Mouse (Mus musculus): Measurements from ENCODE around the gene H2-Ke6. TPM values are rescaled to one million over a fixed set of nuclear protein-coding genes. Genes with fewer than 3 reads are reported as not detected.
"Not testable (repeated sequence)": the region's sequence is repeated elsewhere in the genome, so short reads cannot be mapped to it uniquely, and the experiment has no call there.

The H2-Ke6 gene
- polyA plus RNA-seq, 1 experiment from 2014 or later: 49.3 TPM

- peaks cover 7% of the 10 kb centered on the region for H3K27me3 ChIP-seq
- TF ChIP-seq CTCF (IDR thresholded peaks at IDR 0.05): no peak
- ChIA-PET CTCF (interaction anchor here (1.1 kb wide), 1 partner anchor 8 kb away, joined by 4 read pairs; no protein-coding TSS in a partner anchor), POLR2A (no interaction called here)
- no peak for DNase-seq (ENCODE audit: low read depth, low spot score)
- ATAC-seq: no peak
- in situ Hi-C loops (cut with MboI; ENCODE audit: low pct_unique_long_range_greater_than_20kb): no loop called here
Observed at GRCm38 (mm10) chr17:33995651-33996050, 32.2 kb downstream of the H2-Ke6 start.

GRCm38 (mm10) chr17:33994959-33995358 is 32.9 kb downstream of the H2-Ke6 start:
- no peak for TF ChIP-seq CTCF (IDR thresholded peaks at IDR 0.05)
- H3K27me3 ChIP-seq: peaks cover 7% of the 10 kb centered on the region
- ATAC-seq (no peak), DNase-seq (ENCODE audit: low read depth, low spot score) (no peak)
- in situ Hi-C loops (cut with MboI; ENCODE audit: low pct_unique_long_range_greater_than_20kb): no loop called here
- CTCF ChIA-PET: interaction anchor here (1.1 to 3.8 kb wide), 2 partner anchors 9 to 12 kb away, joined by 4 to 23 read pairs; no protein-coding TSS in a partner anchor
- POLR2A ChIA-PET: no interaction called here

GRCm38 (mm10) chr17:33991788-33992664 is 35.8 kb downstream of the H2-Ke6 start:
- ChIA-PET CTCF (interaction anchor here (0.7 to 3.8 kb wide), 11 partner anchors 9 to 26 kb away, joined by 3 to 23 read pairs (median 5); no protein-coding TSS in a partner anchor), POLR2A (no interaction called here)
- peak; percentile 79 for TF ChIP-seq CTCF (IDR thresholded peaks at IDR 0.05)
- DNase-seq (ENCODE audit: low read depth, low spot score) (no peak), ATAC-seq (peak; percentile 71)
- in situ Hi-C loops (cut with MboI; ENCODE audit: low pct_unique_long_range_greater_than_20kb): no loop called here
- H3K27me3 ChIP-seq: peaks cover 22% of the 10 kb centered on the region

- POLR2A ChIA-PET; in situ Hi-C loops (cut with MboI; ENCODE audit: low pct_unique_long_range_greater_than_20kb); DNase-seq (ENCODE audit: low read depth, low spot score); ATAC-seq: not testable (repeated sequence)
- peak; percentile 79 for TF ChIP-seq CTCF (IDR thresholded peaks at IDR 0.05)
- CTCF ChIA-PET: interaction anchor here (0.9 to 6.2 kb wide), 5 partner anchors 10 to 23 kb away, joined by 3 to 37 read pairs (median 15); no protein-coding TSS in a partner anchor
- peaks cover 25% of the 10 kb centered on the region for H3K27me3 ChIP-seq
Observed at GRCm38 (mm10) chr17:33982136-33982535, 45.7 kb downstream of the H2-Ke6 start.

- in situ Hi-C loops (cut with MboI; ENCODE audit: low pct_unique_long_range_greater_than_20kb); POLR2A ChIA-PET; DNase-seq (ENCODE audit: low read depth, low spot score): not testable (repeated sequence)
- peaks cover 23% of the 10 kb centered on the region for H3K27me3 ChIP-seq
- CTCF ChIA-PET: interaction anchor here (1.1 to 6.2 kb wide), 5 partner anchors 9 to 12 kb away, joined by 3 to 37 read pairs (median 15); no protein-coding TSS in a partner anchor
- ATAC-seq: peak; percentile 65
Observed at GRCm38 (mm10) chr17:33981192-33981909, 46.5 kb downstream of the H2-Ke6 start.

- no peak for TF ChIP-seq CTCF (IDR thresholded peaks at IDR 0.05)
- ATAC-seq (no peak), DNase-seq (ENCODE audit: low read depth, low spot score) (no peak)
- POLR2A ChIA-PET: no interaction called here
- in situ Hi-C loops (cut with MboI; ENCODE audit: low pct_unique_long_range_greater_than_20kb): no loop called here
- CTCF ChIA-PET: interaction anchor here (1.1 to 6.2 kb wide), 3 partner anchors 8 to 12 kb away, joined by 3 to 37 read pairs (median 7); no protein-coding TSS in a partner anchor
- H3K27me3 ChIP-seq: peaks cover 18% of the 10 kb centered on the region
Observed at GRCm38 (mm10) chr17:33980181-33981035, 47.5 kb downstream of the H2-Ke6 start.

- no peak for TF ChIP-seq CTCF (IDR thresholded peaks at IDR 0.05)
- ChIA-PET POLR2A (no interaction called here), CTCF (interaction anchor here (1.8 to 6.2 kb wide), 2 partner anchors 10 to 13 kb away, joined by 7 to 37 read pairs; no protein-coding TSS in a partner anchor)
- no peak for ATAC-seq
- in situ Hi-C loops (cut with MboI; ENCODE audit: low pct_unique_long_range_greater_than_20kb): no loop called here
- peaks cover 18% of the 10 kb centered on the region for H3K27me3 ChIP-seq
- DNase-seq (ENCODE audit: low read depth, low spot score): no peak
Observed at GRCm38 (mm10) chr17:33979512-33980050, 48.3 kb downstream of the H2-Ke6 start.

- TF ChIP-seq CTCF (IDR thresholded peaks at IDR 0.05): no peak
- ChIA-PET CTCF (interaction anchor here (1.0 kb wide), 1 partner anchor 14 kb away, joined by 3 read pairs; no protein-coding TSS in a partner anchor), POLR2A (no interaction called here)
- ATAC-seq (peak; percentile 69), DNase-seq (ENCODE audit: low read depth, low spot score) (no peak)
- peaks cover 10% of the 10 kb centered on the region for H3K27me3 ChIP-seq
- in situ Hi-C loops (cut with MboI; ENCODE audit: low pct_unique_long_range_greater_than_20kb): no loop called here
Observed at GRCm38 (mm10) chr17:33978631-33979031, 49.2 kb downstream of the H2-Ke6 start.

- POLR2A ChIA-PET: no interaction called here
- DNase-seq (ENCODE audit: low read depth, low spot score) (no peak), ATAC-seq (no peak)
- in situ Hi-C loops (cut with MboI; ENCODE audit: low pct_unique_long_range_greater_than_20kb): no loop called here
- no peak for TF ChIP-seq CTCF (IDR thresholded peaks at IDR 0.05)
- CTCF ChIA-PET: interaction anchor here (1.0 kb wide), 1 partner anchor 14 kb away, joined by 3 read pairs; no protein-coding TSS in a partner anchor
- peaks cover 9% of the 10 kb centered on the region for H3K27me3 ChIP-seq
Observed at GRCm38 (mm10) chr17:33977861-33978557, 49.9 kb downstream of the H2-Ke6 start.

Other genes starting within 250 kb of the H2-Ke6 start
- gene Angptl4, start 246.2 kb downstream of the H2-Ke6 start, polyA plus RNA-seq (2021): 1.8 TPM
- gene Kank3, start 217.5 kb downstream of the H2-Ke6 start, polyA plus RNA-seq (2021): 4.1 TPM
- gene Rps28, start 203.5 kb downstream of the H2-Ke6 start, polyA plus RNA-seq (2021): 1,207 TPM
- 361 TPM for gene Ndufa7, start 203.5 kb downstream of the H2-Ke6 start, polyA plus RNA-seq (2021)
- 43.1 TPM for gene Cd320, start 185.0 kb downstream of the H2-Ke6 start, polyA plus RNA-seq (2021)
- not detected for gene Gm7029, start 154.2 kb downstream of the H2-Ke6 start, polyA plus RNA-seq (2021)
- 54.0 TPM for gene Kifc1, start 137.4 kb downstream of the H2-Ke6 start, polyA plus RNA-seq (2021)
- not detected for gene Platr17, start 122.9 kb downstream of the H2-Ke6 start, polyA plus RNA-seq (2021)
- 37.4 TPM for gene Daxx, start 118.6 kb downstream of the H2-Ke6 start, polyA plus RNA-seq (2021)
- gene Tapbp, start 112.2 kb downstream of the H2-Ke6 start, polyA plus RNA-seq (2021): 155 TPM
- gene Zbtb22, start 112.2 kb downstream of the H2-Ke6 start, polyA plus RNA-seq (2021): 30.7 TPM
- 59.6 TPM for gene Rgl2, start 98.5 kb downstream of the H2-Ke6 start, polyA plus RNA-seq (2021)
- 115 TPM for gene Pfdn6, start 87.7 kb downstream of the H2-Ke6 start, polyA plus RNA-seq (2021)
- gene Wdr46, start 87.4 kb downstream of the H2-Ke6 start, polyA plus RNA-seq (2021): 35.8 TPM
- 2.8 TPM for gene B3galt4, start 76.6 kb downstream of the H2-Ke6 start, polyA plus RNA-seq (2021)
- gene Vps52, start 72.2 kb downstream of the H2-Ke6 start, polyA plus RNA-seq (2021): 56.9 TPM
- gene Rps18, start 72.1 kb downstream of the H2-Ke6 start, polyA plus RNA-seq (2021): 1,854 TPM
- 79.5 TPM for gene H2-K1, start 27.7 kb downstream of the H2-Ke6 start, polyA plus RNA-seq (2021)
- gene Ring1, start 3.4 kb downstream of the H2-Ke6 start, polyA plus RNA-seq (2021): 31.1 TPM
- gene Slc39a7, start 3.6 kb upstream of the H2-Ke6 start, polyA plus RNA-seq (2021): 189 TPM
- 57.1 TPM for gene Rxrb, start 3.8 kb upstream of the H2-Ke6 start, polyA plus RNA-seq (2021)
- gene Col11a2, start 11.4 kb upstream of the H2-Ke6 start, polyA plus RNA-seq (2021): 0.60 TPM
- not detected for gene H2-Oa, start 64.3 kb upstream of the H2-Ke6 start, polyA plus RNA-seq (2021)
- gene H2-DMa, start 91.5 kb upstream of the H2-Ke6 start, polyA plus RNA-seq (2021): 17.1 TPM
- gene Brd2, start 94.6 kb upstream of the H2-Ke6 start, polyA plus RNA-seq (2021): 239 TPM
- gene H2-DMb2, start 115.2 kb upstream of the H2-Ke6 start, polyA plus RNA-seq (2021): 8.2 TPM
- 36.6 TPM for gene H2-DMb1, start 125.0 kb upstream of the H2-Ke6 start, polyA plus RNA-seq (2021)
- gene Tap1, start 159.5 kb upstream of the H2-Ke6 start, polyA plus RNA-seq (2021): 7.0 TPM
- gene Psmb9, start 159.7 kb upstream of the H2-Ke6 start, polyA plus RNA-seq (2021): 1.3 TPM
- gene Psmb8, start 169.7 kb upstream of the H2-Ke6 start, polyA plus RNA-seq (2021): 18.7 TPM
- gene Tap2, start 175.5 kb upstream of the H2-Ke6 start, polyA plus RNA-seq (2021): 38.2 TPM
- not detected for gene H2-Ob, start 210.8 kb upstream of the H2-Ke6 start, polyA plus RNA-seq (2021)
- 0.09 TPM for gene H2-Ab1, start 229.6 kb upstream of the H2-Ke6 start, polyA plus RNA-seq (2021)

Measured in Patski (cell line).